Mouse (Mus musculus): ENCODE measurements around the gene Bub1b.

DNA sequence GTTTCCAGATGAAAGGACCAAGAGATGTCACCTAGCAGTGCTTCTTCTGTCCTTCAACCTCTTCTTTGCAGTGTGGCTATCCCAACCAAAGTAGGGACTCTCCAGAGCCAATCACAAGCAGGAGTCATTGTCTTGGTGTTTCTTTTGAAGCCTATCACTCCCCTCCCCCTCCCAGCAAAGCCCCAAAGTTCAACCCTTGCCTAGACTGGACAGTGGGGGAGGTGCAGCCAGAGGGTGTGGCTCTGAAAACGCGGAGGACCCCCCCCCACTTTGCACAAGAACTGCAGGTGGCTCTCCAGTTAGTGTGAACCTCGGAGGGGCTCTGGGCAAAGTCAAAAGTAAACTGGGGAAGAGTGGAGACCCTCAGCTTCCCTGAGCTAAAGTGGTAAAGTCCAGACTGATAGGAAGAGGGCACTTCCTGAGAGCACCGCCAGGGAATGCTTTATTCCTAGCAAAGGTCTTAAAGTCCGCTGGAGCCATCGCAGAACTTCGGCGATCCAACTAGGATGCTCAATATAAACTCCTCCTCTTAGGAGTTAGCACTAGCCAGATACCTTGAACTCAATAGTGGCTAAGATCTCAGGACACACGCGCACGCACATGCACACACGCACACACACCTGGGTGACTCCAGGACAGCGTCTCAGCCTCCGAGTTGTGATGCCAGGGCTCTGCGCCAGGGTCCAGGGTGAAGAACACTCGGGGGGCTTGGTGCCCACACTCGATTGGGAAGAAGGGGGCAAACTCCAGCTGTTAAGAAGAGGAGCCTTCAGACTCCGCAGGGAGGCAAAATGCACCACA is 49.4 kb upstream of the Bub1b start:
- TF ChIP-seq CTCF (IDR thresholded peaks at IDR 0.05; ENCODE audit: insufficient read depth, low read depth, low read length) (0 out of 2 replicates have a peak, but pooled peaks have one; percentile 6), POLR2A (IDR thresholded peaks at IDR 0.05; ENCODE audit: insufficient read depth, low read depth, low read length) (no peak)

Measured in olfactory bulb, adult 2 months (tissue).